Mouse (Mus musculus) stomach, postnatal 0 days (tissue): ENCODE measurements around the gene Tnfrsf8. TPM values are rescaled to one million over a fixed set of nuclear protein-coding genes. Genes with fewer than 3 reads are reported as not detected.

Experiments
- ATAC-seq: fragments of 200-750 bp; cut with Nextera tagmentation; 2 replicates; pipeline ENCODE4 v1.8.0; 2017; ENCODE audit not compliant: low FRiP score, low TSS enrichment
- DNase-seq: peaks from one replicate; pipeline ENCODE4 v3.0.0-alpha.2; 2016; ENCODE audit warnings: low spot score
- H3K27ac ChIP-seq: fragments of 300-500 bp; sonication (generic); replicated peaks from 2 replicates; pipeline ENCODE4 v1.5.1; 2014; ENCODE audit warnings: mild to moderate bottlenecking, control low read depth
- H3K27me3 ChIP-seq: fragments of 300-500 bp; sonication (generic); 2 replicates; pipeline ENCODE4 v1.6.1; 2014; ENCODE audit warnings: low read length; ENCODE audit not compliant: control insufficient read depth, insufficient read depth
- H3K36me3 ChIP-seq: fragments of 300-500 bp; sonication (generic); 2 replicates; pipeline ENCODE4 v1.6.1; 2014; ENCODE audit warnings: low read length, mixed read lengths; ENCODE audit not compliant: control insufficient read depth, insufficient read depth
- H3K4me1 ChIP-seq: fragments of 300-500 bp; sonication (generic); replicated peaks from 2 replicates; pipeline ENCODE4 v1.6.1; 2014; ENCODE audit warnings: antibody characterized with exemption; ENCODE audit not compliant: control insufficient read depth, insufficient read depth
- H3K4me2 ChIP-seq: fragments of 300-500 bp; sonication (generic); replicated peaks from 2 replicates; pipeline ENCODE4 v1.6.1; 2014; ENCODE audit warnings: low read depth, mild to moderate bottlenecking, control low read depth, moderate library complexity
- H3K4me3 ChIP-seq: fragments of 300-500 bp; sonication (generic); 2 replicates; pipeline ENCODE4 v1.5.1; 2014; ENCODE audit warnings: low read depth, low read length, control low read depth
- H3K9ac ChIP-seq: fragments of 300-500 bp; sonication (generic); 2 replicates; pipeline ENCODE4 v1.6.1; 2014; ENCODE audit warnings: mild to moderate bottlenecking, low read length, control low read depth, mixed read lengths
- H3K9me3 ChIP-seq: fragments of 300-500 bp; sonication (generic); 2 replicates; pipeline ENCODE4 v1.6.1; 2016; ENCODE audit warnings: low read length; ENCODE audit not compliant: control insufficient read depth
- CTCF ChIP-seq: IDR thresholded peaks from 2 replicates; pipeline ENCODE4 v1.5.1; 2016; ENCODE audit warnings: antibody characterized with exemption, low read depth, mild to moderate bottlenecking, moderate library complexity
- EP300 ChIP-seq: optimal IDR thresholded peaks from 2 replicates; pipeline ENCODE3; 2016; ENCODE audit warnings: antibody characterized with exemption
- WGBS: fragments of 180-500 bp; shearing (Covaris S2); extraction: QIAGEN DNeasy Blood & Tissue Kit; methylation state at CpG from one replicate; pipeline ENCODE4 v1.1.7; 2014; 5-methylcytosine and 5-hydroxymethylcytosine counted together
- polyA plus RNA-seq: library from polyadenylated mRNA; unstranded; fragments of >200 nt; fragmentation: Nextera tagmentation; extraction: Ambion mirVana; gene quantifications from 2 replicates; pipeline ENCODE4 v1.2.1, GENCODE M21; 2015

Gene Tnfrsf8
- polyA plus RNA-seq, 1 experiment from 2014 or later, result 0.04 TPM

DNA sequence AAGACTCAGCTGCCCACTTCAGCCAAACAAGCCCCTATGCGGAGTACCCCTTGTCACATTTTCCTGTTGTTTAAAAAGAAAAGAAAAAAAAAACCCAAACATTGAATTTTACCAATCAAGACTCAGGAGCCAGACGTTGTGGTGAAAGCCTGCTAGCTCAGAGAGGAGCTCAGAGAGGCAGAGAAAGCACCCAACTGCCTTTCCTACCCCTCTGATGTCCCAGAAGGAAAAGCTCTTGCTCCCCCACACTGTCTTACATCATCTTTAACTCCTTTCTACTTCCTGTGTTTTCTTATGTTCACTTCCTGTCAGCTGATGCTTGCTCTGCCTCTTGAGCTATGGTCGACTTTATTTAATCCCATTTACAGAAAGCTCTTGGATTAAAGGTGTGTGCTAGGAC lies 8.7 kb upstream of the Tnfrsf8 start:
- WGBS, result 53% methylated on average over 3 of the region's 3 CpGs
- DNase-seq (no peak), ATAC-seq (no peak)
- no peak overlapping the region for H3K4me2 ChIP-seq
- H3K27me3 ChIP-seq, result no peaks in the 10 kb centered on the region
- TF ChIP-seq EP300, result no peak
- TF ChIP-seq CTCF, result no peak
- no peak overlapping the region for H3K4me3 ChIP-seq
- H3K9me3 ChIP-seq, result no peaks in the 10 kb centered on the region
- no peak overlapping the region for H3K27ac ChIP-seq
- H3K9ac ChIP-seq, result no peak overlapping the region
- no peaks in the 10 kb centered on the region for H3K4me1 ChIP-seq
- no peaks in the 10 kb centered on the region for H3K36me3 ChIP-seq

DNA sequence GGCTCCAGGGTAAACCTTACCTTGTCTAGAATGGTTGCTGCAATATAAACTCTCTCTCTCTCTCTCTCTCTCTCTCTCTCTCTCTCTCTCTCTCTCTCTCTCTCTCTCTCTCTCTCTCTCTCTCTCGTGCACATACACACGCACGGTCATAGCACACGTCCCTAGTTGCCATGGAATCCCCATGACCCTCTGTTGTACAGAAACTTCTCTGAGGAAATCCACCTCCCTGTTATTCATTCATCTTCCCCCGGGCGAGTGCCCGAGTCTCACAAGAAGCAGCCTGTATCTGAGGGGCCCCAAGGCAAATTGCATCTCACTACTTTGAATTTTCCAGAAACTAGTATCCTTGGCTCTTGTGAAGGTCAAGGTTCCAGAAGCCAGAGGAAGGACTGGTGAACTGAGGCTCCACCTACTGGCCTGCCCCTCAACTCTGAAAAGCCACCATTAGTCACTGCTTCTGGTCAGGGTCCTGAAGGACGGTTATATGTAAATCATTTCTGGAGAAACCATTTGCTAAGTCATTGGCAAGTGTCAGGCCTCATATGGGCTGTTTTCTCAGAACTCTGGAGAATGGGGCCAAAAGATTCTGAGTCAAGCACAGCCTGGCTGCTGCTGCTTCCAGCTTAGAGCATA lies 8.1 kb upstream of the Tnfrsf8 start:
- no peak overlapping the region for H3K9ac ChIP-seq
- no peaks in the 10 kb centered on the region for H3K9me3 ChIP-seq
- TF ChIP-seq CTCF (no peak), EP300 (no peak)
- H3K4me2 ChIP-seq, result no peak overlapping the region
- ATAC-seq (no peak), DNase-seq (no peak)
- no peaks in the 10 kb centered on the region for H3K4me1 ChIP-seq
- no peak overlapping the region for H3K27ac ChIP-seq
- no peaks in the 10 kb centered on the region for H3K27me3 ChIP-seq
- H3K4me3 ChIP-seq, result no peak overlapping the region
- no peaks in the 10 kb centered on the region for H3K36me3 ChIP-seq
- WGBS, result 60% methylated on average over 7 of the region's 8 CpGs

DNA sequence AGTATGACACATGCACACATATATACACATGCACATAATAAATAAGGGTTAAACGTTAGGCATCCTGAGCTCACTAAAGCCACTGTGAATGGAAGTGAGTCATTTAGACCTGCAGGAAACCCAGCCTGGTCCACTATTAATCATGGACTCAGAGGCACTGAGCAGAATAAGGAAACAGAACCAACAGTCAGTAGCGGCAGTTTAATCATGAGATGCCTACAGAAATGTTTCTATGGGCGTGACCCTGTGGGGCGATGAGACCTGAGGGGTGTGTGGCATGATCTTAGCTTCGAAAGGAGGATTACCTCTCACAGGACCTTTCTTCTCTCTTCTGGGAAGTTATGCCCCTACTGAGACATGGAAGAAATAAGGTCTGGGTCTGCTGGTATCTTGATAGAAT lies 7.2 kb upstream of the Tnfrsf8 start:
- ATAC-seq (no peak), DNase-seq (no peak)
- Histone ChIP-seq H3K4me2 (no peak overlapping the region), H3K36me3 (no peaks in the 10 kb centered on the region), H3K9me3 (no peaks in the 10 kb centered on the region), H3K4me1 (no peaks in the 10 kb centered on the region), H3K4me3 (no peak overlapping the region), H3K9ac (no peak overlapping the region), H3K27ac (no peak overlapping the region), H3K27me3 (no peaks in the 10 kb centered on the region)
- WGBS, result 66% methylated on average over 5 of the region's 5 CpGs
- TF ChIP-seq CTCF (no peak), EP300 (no peak)

DNA sequence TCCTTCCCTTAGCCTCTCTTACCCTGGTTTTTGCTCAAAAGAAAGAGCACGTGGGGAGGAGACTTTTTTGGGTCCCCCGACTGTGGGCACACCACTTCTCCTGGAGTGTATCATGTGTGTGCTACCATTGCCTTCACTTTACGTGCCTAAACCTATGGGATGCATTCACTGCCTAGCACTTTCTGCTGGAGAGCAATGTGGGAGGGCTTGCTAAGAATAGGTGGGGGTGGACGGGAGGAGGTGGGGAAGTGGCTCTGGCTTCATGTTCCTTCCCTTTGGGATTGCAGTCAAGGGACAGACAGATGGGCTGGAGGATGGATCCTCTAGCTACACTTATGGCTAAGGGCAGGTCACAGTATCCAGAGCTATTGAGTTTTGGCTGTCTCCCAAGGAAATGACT lies 5.7 kb upstream of the Tnfrsf8 start:
- DNase-seq, result no peak
- no peak overlapping the region for H3K4me2 ChIP-seq
- no peak overlapping the region for H3K4me3 ChIP-seq
- H3K9ac ChIP-seq, result no peak overlapping the region
- H3K9me3 ChIP-seq, result no peaks in the 10 kb centered on the region
- TF ChIP-seq EP300, result no peak
- TF ChIP-seq CTCF, result no peak
- H3K27me3 ChIP-seq, result no peaks in the 10 kb centered on the region
- no peak overlapping the region for H3K27ac ChIP-seq
- H3K36me3 ChIP-seq, result no peaks in the 10 kb centered on the region
- ATAC-seq, result no peak
- no peaks in the 10 kb centered on the region for H3K4me1 ChIP-seq
- whole genome bisulfite sequencing, result 74% methylated on average over 4 of the region's 4 CpGs

DNA sequence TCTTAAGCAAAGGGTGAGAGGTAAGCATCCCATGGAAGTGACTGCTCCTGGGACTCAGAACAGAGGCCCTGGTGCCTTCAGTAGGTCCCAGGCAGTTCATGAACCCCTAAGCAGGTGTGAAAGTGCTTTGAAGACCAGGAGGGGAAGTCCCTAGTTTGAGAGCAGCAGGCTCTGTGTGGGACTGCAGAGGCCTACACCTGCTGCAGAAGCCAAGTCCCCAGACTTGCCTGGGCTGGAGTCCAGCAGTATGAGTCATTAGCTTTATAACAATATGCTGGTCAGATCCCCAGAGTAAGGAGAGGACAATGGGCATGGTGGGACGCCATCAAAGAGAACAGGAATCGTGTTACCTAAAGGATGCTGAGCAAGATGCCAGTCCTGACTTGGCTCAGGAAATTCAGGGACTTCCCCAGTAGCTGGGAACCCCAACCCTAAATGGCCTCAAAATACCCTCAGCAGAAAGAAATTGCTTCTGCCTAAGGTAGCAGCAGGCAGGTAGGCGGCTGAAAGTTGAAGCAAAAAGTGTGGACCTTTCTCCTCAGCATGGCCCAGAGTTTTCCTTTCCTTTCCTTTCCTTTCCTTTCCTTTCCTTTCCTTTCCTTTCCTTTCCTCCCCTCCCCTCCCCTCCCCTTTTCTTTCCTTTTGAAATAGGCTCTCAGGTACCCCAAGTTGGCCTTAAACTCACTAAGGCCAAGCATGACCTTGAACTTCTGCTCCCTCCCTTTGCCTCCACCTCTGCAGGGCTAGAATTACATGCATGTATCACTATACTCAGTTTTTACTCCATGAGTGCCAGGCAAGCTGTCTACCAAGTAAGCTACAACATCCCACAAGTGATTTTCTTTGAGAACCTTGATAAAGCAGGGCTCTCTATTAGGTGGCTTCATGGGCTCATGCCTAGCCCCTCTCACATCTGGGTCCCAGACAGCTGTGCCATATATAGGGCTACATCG lies 4.6 kb upstream of the Tnfrsf8 start:
- no peaks in the 10 kb centered on the region for H3K4me1 ChIP-seq
- 0 out of 2 replicates have a peak, but pooled peaks have one; percentile 54 for ATAC-seq
- no peak overlapping the region for H3K9ac ChIP-seq
- peak; percentile 28 for DNase-seq
- H3K4me3 ChIP-seq, result no peak overlapping the region
- no peaks in the 10 kb centered on the region for H3K9me3 ChIP-seq
- H3K4me2 ChIP-seq, result no peak overlapping the region
- no peaks in the 10 kb centered on the region for H3K36me3 ChIP-seq
- no peak overlapping the region for H3K27ac ChIP-seq
- WGBS, result 66% methylated on average over 4 of the region's 4 CpGs
- TF ChIP-seq EP300 (no peak), CTCF (no peak)
- H3K27me3 ChIP-seq, result no peaks in the 10 kb centered on the region

DNA sequence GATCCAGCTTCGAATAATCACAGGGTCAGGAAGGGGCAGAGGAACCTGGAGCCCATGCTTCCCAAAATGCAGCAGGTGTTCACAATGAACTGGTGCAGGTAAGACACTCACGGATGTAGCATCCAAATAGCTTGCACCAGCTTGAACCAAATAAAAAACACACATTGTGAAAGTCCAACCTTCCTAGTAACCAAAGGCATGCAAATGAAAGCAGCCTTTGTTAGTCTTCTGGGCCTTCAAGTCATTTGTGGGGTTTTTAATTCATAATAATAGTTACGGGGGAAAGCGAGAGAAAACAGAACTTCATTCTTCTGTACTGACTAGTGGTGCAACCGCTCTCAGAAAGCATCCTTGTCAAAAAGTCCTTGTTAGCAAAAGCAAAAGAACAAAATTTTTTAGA lies 1.7 kb upstream of the Tnfrsf8 start:
- Histone ChIP-seq H3K4me1 (no peaks in the 10 kb centered on the region), H3K36me3 (no peaks in the 10 kb centered on the region), H3K9me3 (no peaks in the 10 kb centered on the region), H3K9ac (no peak overlapping the region), H3K27me3 (no peaks in the 10 kb centered on the region), H3K4me2 (no peak overlapping the region), H3K27ac (no peak overlapping the region), H3K4me3 (no peak overlapping the region)
- WGBS, result 79% methylated on average over 5 of the region's 5 CpGs
- no peak for TF ChIP-seq EP300
- no peak for TF ChIP-seq CTCF
- ATAC-seq (no peak), DNase-seq (no peak)
